In the genomic region with DNA sequence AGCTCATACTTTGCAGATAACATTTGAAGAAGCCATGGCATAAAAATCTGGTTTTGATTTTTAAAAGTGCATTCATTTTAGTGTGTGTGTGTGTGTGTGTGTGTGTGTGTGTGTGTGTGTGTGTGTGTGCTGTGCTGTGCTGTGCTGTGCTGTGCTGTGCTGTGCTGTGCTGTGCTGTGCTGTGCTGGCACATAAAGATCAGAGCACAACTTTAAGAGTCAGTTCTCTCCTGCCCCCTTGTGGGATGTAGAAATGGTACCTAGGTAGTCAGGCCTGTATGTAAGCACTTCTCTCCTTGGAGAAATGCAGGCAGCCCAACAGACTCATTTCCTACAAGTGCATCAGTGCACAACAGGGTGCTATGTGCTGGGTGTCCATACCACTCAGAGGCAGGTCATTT, we compare ENCODE assay signal across 8 mouse cellular contexts.
DNase-seq lines count a peak whose midpoint lies in the region; ATAC-seq and TF ChIP-seq lines count a peak whose summit lies in the region.

No protein-coding gene starts in this region.

- no peak overlapping the region for H3K27ac ChIP-seq in lung, embryonic 14.5 days (ENCODE audit: low read depth)
- no peak overlapping the region for H3K27ac ChIP-seq in lung, embryonic 16.5 days (ENCODE audit: low read length)

- DNase-seq in lung, embryonic 14.5 days, result peak; percentile 82
- no peak for DNase-seq in lung, adult 2 months
- peak; percentile 91 for DNase-seq in cerebellum, adult 9-10 months
- DNase-seq in gastrocnemius, postnatal 4 days (ENCODE audit: low spot score in 2 of 2), result peak; percentile 83 to 97
- DNase-seq in kidney, postnatal 25 days, result peak; percentile 57 to 80
- peak; percentile 33 to 36 for DNase-seq in right cerebral cortex, postnatal 36 days (ENCODE audit: low spot score in 2 of 2)
- no peak for DNase-seq in MN1 (ENCODE audit: low spot score)

- H3K4me1 ChIP-seq in lung, embryonic 14.5 days (ENCODE audit: insufficient read depth), result no peaks in the 10 kb centered on the region
- H3K4me1 ChIP-seq in lung, adult 2 months (ENCODE audit: control insufficient read depth, insufficient read depth, low read length), result no peaks in the 10 kb centered on the region; the same call in 1 of the 2 replicates
- H3K4me1 ChIP-seq in lung, embryonic 16.5 days (replicated peaks; ENCODE audit: control insufficient read depth, insufficient read depth, low read length), result 0 out of 2 replicates have a peak, but pooled peaks cover 3% of the 10 kb centered on the region

- no peak for TF ChIP-seq POLR2A in lung, adult 2 months (IDR thresholded peaks at IDR 0.05; ENCODE audit: borderline replicate concordance, extremely low read depth, low read depth, low read length)

- peak; percentile 73 for TF ChIP-seq CTCF in lung, embryonic 14.5 days (IDR thresholded peaks at IDR 0.05; ENCODE audit: low read depth)
- TF ChIP-seq CTCF in lung, adult 2 months (IDR thresholded peaks at IDR 0.05; ENCODE audit: insufficient read depth, low read length), result no peak

- no peaks in the 10 kb centered on the region for H3K9me3 ChIP-seq in lung, embryonic 14.5 days (ENCODE audit: low read depth, low read length)
- H3K9me3 ChIP-seq in lung, embryonic 16.5 days (ENCODE audit: control insufficient read depth, low read length), result no peaks in the 10 kb centered on the region

- H3K36me3 ChIP-seq in lung, embryonic 14.5 days (ENCODE audit: insufficient read depth), result no peaks in the 10 kb centered on the region
- no peaks in the 10 kb centered on the region for H3K36me3 ChIP-seq in lung, embryonic 16.5 days (ENCODE audit: control insufficient read depth, insufficient read depth, low read length)

- H3K4me2 ChIP-seq in lung, embryonic 14.5 days, result no peak overlapping the region
- no peak overlapping the region for H3K4me2 ChIP-seq in lung, embryonic 16.5 days (ENCODE audit: low read depth, low read length)

- no peak overlapping the region for H3K9ac ChIP-seq in lung, embryonic 14.5 days
- H3K9ac ChIP-seq in lung, embryonic 16.5 days (ENCODE audit: low read length), result no peak overlapping the region

- no peak overlapping the region for H3K4me3 ChIP-seq in lung, embryonic 14.5 days (ENCODE audit: low read depth, low read length)
- H3K4me3 ChIP-seq in lung, adult 2 months (replicated peaks; ENCODE audit: extremely low read depth, low read depth, low read length), result no peak overlapping the region
- H3K4me3 ChIP-seq in lung, embryonic 16.5 days (ENCODE audit: low read length), result no peak overlapping the region

- peak; percentile 55; the same call in 1 of the 2 replicates for ATAC-seq in lung, embryonic 14.5 days (ENCODE audit: insufficient read depth)
- peak; percentile 66; the same call in 1 of the 2 replicates for ATAC-seq in lung, embryonic 16.5 days (ENCODE audit: low read depth)

- H3K27me3 ChIP-seq in lung, embryonic 14.5 days (ENCODE audit: insufficient read depth, low read length), result no peaks in the 10 kb centered on the region
- H3K27me3 ChIP-seq in lung, embryonic 16.5 days (ENCODE audit: control insufficient read depth, insufficient read depth, low read depth, low read length), result no peaks in the 10 kb centered on the region

Comparison
In these comparisons a context has a peak if more than half of its experiments do, and no peak if none do; other contexts are left out.
1. DNase-seq: peak in lung, embryonic 14.5 days (single experiment), cerebellum, adult 9-10 months (single experiment), gastrocnemius, postnatal 4 days (2 of 2), kidney, postnatal 25 days (2 of 2) and right cerebral cortex, postnatal 36 days (2 of 2); none in lung, adult 2 months (single experiment) and MN1 (single experiment).